Mouse (Mus musculus) thymus, adult 2 months (tissue): Measurements from ENCODE around the gene Hyou1.

ENCODE experiments used
- CTCF ChIP-seq: fragments of 200-500 bp; IDR thresholded peaks from 2 replicates; pipeline ENCODE4 v1.5.1; 2012; ENCODE audit warnings: mild to moderate bottlenecking, control low read depth, low read length, moderate library complexity, borderline replicate concordance; ENCODE audit not compliant: control insufficient read depth, poor library complexity, insufficient read depth; ENCODE audit errors: extremely low read depth
- POLR2A ChIP-seq: fragments of 200-500 bp; IDR thresholded peaks from 2 replicates; pipeline ENCODE4 v1.6.1; 2012; ENCODE audit warnings: mild to moderate bottlenecking, low read length, control low read depth, moderate library complexity; ENCODE audit not compliant: control insufficient read depth, poor library complexity, insufficient read depth; ENCODE audit errors: extremely low read depth

DNA sequence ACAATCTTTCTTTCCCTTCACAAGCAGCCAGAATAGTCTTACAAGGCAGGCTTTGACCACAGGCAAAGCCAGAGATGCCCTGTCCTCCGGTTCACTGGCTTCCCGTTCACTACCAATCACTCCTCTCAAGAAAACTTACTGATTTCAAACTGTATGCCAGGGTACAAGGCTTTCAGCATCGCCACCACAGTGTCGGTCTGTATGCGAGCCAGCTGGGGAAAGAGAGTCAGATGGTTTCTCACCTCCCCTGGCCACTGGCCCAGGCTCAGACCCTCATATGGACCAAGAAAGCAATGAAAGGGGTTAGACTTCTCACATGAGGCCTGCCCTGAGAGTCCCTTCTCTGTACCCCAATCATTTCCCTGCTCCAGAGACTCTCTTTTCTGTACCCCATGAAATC, 37.8 kb upstream of the Hyou1 start:
- TF ChIP-seq CTCF (no peak), POLR2A (no peak)
